Mouse (Mus musculus) olfactory bulb, adult 2 months (tissue): ENCODE results near the gene Cyp11a1. TPM values are rescaled to one million over a fixed set of nuclear protein-coding genes. Genes with fewer than 3 reads are reported as not detected.

ENCODE experiments used
- H3K27ac ChIP-seq: fragments of 200-500 bp; 2 replicates; pipeline ENCODE4 v1.5.1; 2012; ENCODE audit warnings: low read depth, low read length; ENCODE audit not compliant: insufficient read depth
- H3K4me1 ChIP-seq: fragments of 200-500 bp; 2 replicates; pipeline ENCODE4 v1.6.1; 2012; ENCODE audit warnings: low read length; ENCODE audit not compliant: control insufficient read depth, insufficient read depth
- H3K4me3 ChIP-seq: fragments of 200-500 bp; 2 replicates; pipeline ENCODE4 v1.5.1; 2012; ENCODE audit warnings: mild to moderate bottlenecking, low read depth, low read length, moderate library complexity; ENCODE audit not compliant: insufficient read depth
- CTCF ChIP-seq: fragments of 200-500 bp; IDR thresholded peaks from 2 replicates; pipeline ENCODE4 v1.5.1; 2012; ENCODE audit warnings: low read depth, mild to moderate bottlenecking, low read length, moderate library complexity; ENCODE audit not compliant: insufficient read depth
- POLR2A ChIP-seq: fragments of 200-500 bp; IDR thresholded peaks from 2 replicates; pipeline ENCODE4 v1.6.1; 2012; ENCODE audit warnings: mild to moderate bottlenecking, low read depth, low read length, moderate library complexity; ENCODE audit not compliant: insufficient read depth
- WGBS: fragments of 180-500 bp; shearing (Covaris S2); methylation state at CpG from one replicate; pipeline ENCODE4 v1.1.7; 2018; 5-methylcytosine and 5-hydroxymethylcytosine counted together
- polyA plus RNA-seq: library from polyadenylated mRNA; stranded (reverse); fragments of >200 nt; gene quantifications from 2 replicates; pipeline ENCODE4 v1.2.4, GENCODE M21; 2012; ENCODE audit warnings: low replicate concordance; ENCODE audit not compliant: missing spikeins, insufficient read depth, insufficient read length

Cyp11a1 gene
- polyA plus RNA-seq, 1 experiment = not detected

- no peak for TF ChIP-seq POLR2A
- no peak for TF ChIP-seq CTCF
- 28% methylated on average over 1 of the region's 1 CpGs for WGBS
- Histone ChIP-seq H3K4me1 (peaks cover 30% of the 10 kb centered on the region), H3K27ac (no peak overlapping the region), H3K4me3 (no peak overlapping the region)
These were observed 53.7 kb downstream of the Cyp11a1 start for GRCm38 (mm10) chr9:58059920-58060319.

- WGBS = 39% methylated on average over 23 of the region's 23 CpGs
- peaks cover 27% of the 10 kb centered on the region for H3K4me1 ChIP-seq
- TF ChIP-seq POLR2A (no peak), CTCF (no peak)
- H3K27ac ChIP-seq = peak overlapping the region; percentile 69
- no peak overlapping the region for H3K4me3 ChIP-seq
These were observed 54.8 kb downstream of the Cyp11a1 start for GRCm38 (mm10) chr9:58060677-58061667.

GRCm38 (mm10) chr9:58063531-58063930 is 57.3 kb downstream of the Cyp11a1 start, which contains the start of gene Stra6:
Stra6 (plus strand) TSS chr9:58063788.
- TF ChIP-seq POLR2A (no peak), CTCF (no peak)
- peaks cover 35% of the 10 kb centered on the region for H3K4me1 ChIP-seq
- no peak within 1 kb of the TSS for H3K27ac ChIP-seq
- H3K4me3 ChIP-seq = no peak within 1 kb of the TSS
- WGBS = 44% methylated on average over 3 of the region's 3 CpGs

- TF ChIP-seq POLR2A = no peak
- TF ChIP-seq CTCF = no peak
- H3K4me3 ChIP-seq = no peak overlapping the region
- WGBS = 29% methylated on average over 6 of the region's 6 CpGs
- H3K27ac ChIP-seq = no peak overlapping the region
- H3K4me1 ChIP-seq = peaks cover 29% of the 10 kb centered on the region
These were observed 59.3 kb downstream of the Cyp11a1 start for GRCm38 (mm10) chr9:58065532-58065931.

- H3K27ac ChIP-seq = peak overlapping the region; percentile 0; the same call in 1 of the 2 replicates
- WGBS = 56% methylated on average over 6 of the region's 6 CpGs
- H3K4me3 ChIP-seq = no peak overlapping the region
- peaks cover 23% of the 10 kb centered on the region for H3K4me1 ChIP-seq
- no peak for TF ChIP-seq CTCF
- no peak for TF ChIP-seq POLR2A
These were observed 59.9 kb downstream of the Cyp11a1 start for GRCm38 (mm10) chr9:58065977-58066730.

- peaks cover 20% of the 10 kb centered on the region for H3K4me1 ChIP-seq
- H3K27ac ChIP-seq = peak overlapping the region; percentile 0; the same call in 1 of the 2 replicates
- 41% methylated on average over 6 of the region's 6 CpGs for WGBS
- no peak overlapping the region for H3K4me3 ChIP-seq
- TF ChIP-seq POLR2A = no peak
- no peak for TF ChIP-seq CTCF
These were observed 60.5 kb downstream of the Cyp11a1 start for GRCm38 (mm10) chr9:58066731-58067095.

GRCm38 (mm10) chr9:58067546-58067945 is 61.3 kb downstream of the Cyp11a1 start:
- TF ChIP-seq CTCF (no peak), POLR2A (no peak)
- Histone ChIP-seq H3K27ac (no peak overlapping the region), H3K4me3 (no peak overlapping the region), H3K4me1 (peaks cover 20% of the 10 kb centered on the region)
- WGBS = 69% methylated on average over 3 of the region's 3 CpGs

- 65% methylated on average over 3 of the region's 3 CpGs for WGBS
- H3K27ac ChIP-seq = no peak overlapping the region
- TF ChIP-seq CTCF = no peak
- TF ChIP-seq POLR2A = no peak
- no peak overlapping the region for H3K4me3 ChIP-seq
- H3K4me1 ChIP-seq = no peaks in the 10 kb centered on the region
These were observed 68.3 kb downstream of the Cyp11a1 start for GRCm38 (mm10) chr9:58074561-58074960.

Other genes with a start within 250 kb of the Cyp11a1 start
- gene Clk3, start 240.6 kb upstream of the Cyp11a1 start, polyA plus RNA-seq = 308 TPM in 1 of 2 replicates, not detected in the other
- not detected in 2 replicates for gene Arid3b, start 169.6 kb upstream of the Cyp11a1 start, polyA plus RNA-seq
- gene Ubl7, start 95.4 kb upstream of the Cyp11a1 start, polyA plus RNA-seq = not detected in 2 replicates
- not detected in 2 replicates for gene Sema7a, start 66.3 kb upstream of the Cyp11a1 start, polyA plus RNA-seq
- not detected in 2 replicates for gene Stra6, start 57.4 kb downstream of the Cyp11a1 start, polyA plus RNA-seq
- gene Ccdc33, start 112.4 kb downstream of the Cyp11a1 start, polyA plus RNA-seq = not detected in 2 replicates
- not detected in 2 replicates for gene Islr, start 197.9 kb downstream of the Cyp11a1 start, polyA plus RNA-seq
- not detected in 2 replicates for gene Islr2, start 197.9 kb downstream of the Cyp11a1 start, polyA plus RNA-seq
- not detected in 2 replicates for gene Pml, start 243.4 kb downstream of the Cyp11a1 start, polyA plus RNA-seq
- gene Stoml1, start 246.8 kb downstream of the Cyp11a1 start, polyA plus RNA-seq = not detected in 2 replicates